Mouse (Mus musculus): Measurements from ENCODE around the gene Gzmm. TPM values are rescaled to one million over a fixed set of nuclear protein-coding genes. Genes with fewer than 3 reads are reported as not detected.
A peak's percentile ranks its signal among the peaks of the same experiment; 100 is the strongest.

Gzmm gene
- polyA plus RNA-seq (2014; fragmentation: Nextera tagmentation; extraction: Ambion mirVana), result 0.27 and 0.58 TPM in 2 replicates

DNA sequence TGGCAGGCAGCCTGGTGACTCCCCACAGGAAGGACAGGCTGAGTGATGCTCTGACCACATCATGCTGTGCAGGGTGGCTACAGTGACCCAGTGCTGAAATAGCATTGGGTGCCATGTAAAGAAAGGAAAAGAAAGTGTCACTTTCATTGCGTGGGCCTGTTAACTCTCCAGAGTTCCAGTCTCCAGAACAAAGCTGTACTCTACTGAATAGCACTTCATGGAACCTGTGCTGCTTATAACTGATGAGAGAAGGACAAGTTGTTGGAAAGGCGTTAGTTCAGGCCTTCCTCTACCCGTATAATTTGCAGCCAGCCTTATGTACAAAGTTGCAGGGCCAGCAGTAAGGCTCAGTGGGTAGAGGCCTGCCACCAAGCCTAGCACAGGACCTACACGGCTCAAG is at the start of gene Gzmm:
Gzmm (plus strand) TSS at position 301 of the 400 bp plus-strand sequence.
- WGBS, result 84% methylated on average over 4 of the region's 4 CpGs
- H3K36me3 ChIP-seq (ENCODE audit: control insufficient read depth, insufficient read depth, low read length), result peaks cover 31% of the 10 kb centered on the region
- H3K27me3 ChIP-seq (ENCODE audit: control insufficient read depth, insufficient read depth, low read length), result no peaks in the 10 kb centered on the region
- DNase-seq (ENCODE audit: low spot score, missing footprints) (no peak), ATAC-seq (ENCODE audit: low FRiP score) (no peak)
- H3K9ac ChIP-seq (ENCODE audit: low read length), result no peak within 1 kb of the TSS
- H3K27ac ChIP-seq (ENCODE audit: low read depth, low read length), result no peak within 1 kb of the TSS
- no peak within 1 kb of the TSS for H3K4me3 ChIP-seq (ENCODE audit: low read depth, low read length)
- no peaks in the 10 kb centered on the region; the same call in 1 of the 2 replicates for H3K9me3 ChIP-seq (ENCODE audit: control insufficient read depth, low read length)
- H3K4me2 ChIP-seq, result no peak within 1 kb of the TSS
- H3K4me1 ChIP-seq (ENCODE audit: control insufficient read depth, insufficient read depth, low read length), result peaks cover 4% of the 10 kb centered on the region

DNA sequence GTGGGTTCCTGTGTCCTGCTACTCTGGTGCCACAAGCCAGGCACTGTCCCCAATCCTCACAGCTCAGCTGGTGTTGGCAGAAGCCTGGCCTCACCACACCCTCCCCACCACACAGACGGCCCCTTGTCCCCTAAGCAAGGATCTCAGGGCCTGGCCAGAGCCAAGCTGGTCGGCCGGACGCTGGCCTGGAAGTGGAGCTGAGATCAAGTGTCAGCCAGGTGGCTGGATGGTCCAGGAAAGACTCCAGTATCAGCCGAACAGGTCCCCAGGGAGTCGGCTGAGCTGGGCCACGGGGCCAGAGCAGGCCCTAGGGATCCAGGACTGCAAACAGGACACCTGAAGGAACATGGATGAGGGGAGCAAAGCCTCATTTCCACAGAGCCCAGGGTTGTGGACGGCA is 43.1 kb upstream of the Gzmm start, which contains the start of gene Odf3l2:
Odf3l2 (minus strand) TSS at position 28 of the 400 bp plus-strand sequence.
- Histone ChIP-seq H3K4me2 (no peak within 1 kb of the TSS), H3K27ac (ENCODE audit: low read depth, low read length) (no peak within 1 kb of the TSS), H3K9ac (ENCODE audit: low read length) (no peak within 1 kb of the TSS), H3K36me3 (ENCODE audit: control insufficient read depth, insufficient read depth, low read length) (no peaks in the 10 kb centered on the region), H3K4me3 (ENCODE audit: low read depth, low read length) (no peak within 1 kb of the TSS), H3K27me3 (ENCODE audit: control insufficient read depth, insufficient read depth, low read length) (no peaks in the 10 kb centered on the region), H3K4me1 (ENCODE audit: control insufficient read depth, insufficient read depth, low read length) (no peaks in the 10 kb centered on the region), H3K9me3 (ENCODE audit: control insufficient read depth, low read length) (no peaks in the 10 kb centered on the region)
- no peak for DNase-seq (ENCODE audit: low spot score, missing footprints)
- 0 out of 2 replicates have a peak, but pooled peaks have one; percentile 28 for ATAC-seq (ENCODE audit: low FRiP score)
- 71% methylated on average over 8 of the region's 8 CpGs for WGBS

DNA sequence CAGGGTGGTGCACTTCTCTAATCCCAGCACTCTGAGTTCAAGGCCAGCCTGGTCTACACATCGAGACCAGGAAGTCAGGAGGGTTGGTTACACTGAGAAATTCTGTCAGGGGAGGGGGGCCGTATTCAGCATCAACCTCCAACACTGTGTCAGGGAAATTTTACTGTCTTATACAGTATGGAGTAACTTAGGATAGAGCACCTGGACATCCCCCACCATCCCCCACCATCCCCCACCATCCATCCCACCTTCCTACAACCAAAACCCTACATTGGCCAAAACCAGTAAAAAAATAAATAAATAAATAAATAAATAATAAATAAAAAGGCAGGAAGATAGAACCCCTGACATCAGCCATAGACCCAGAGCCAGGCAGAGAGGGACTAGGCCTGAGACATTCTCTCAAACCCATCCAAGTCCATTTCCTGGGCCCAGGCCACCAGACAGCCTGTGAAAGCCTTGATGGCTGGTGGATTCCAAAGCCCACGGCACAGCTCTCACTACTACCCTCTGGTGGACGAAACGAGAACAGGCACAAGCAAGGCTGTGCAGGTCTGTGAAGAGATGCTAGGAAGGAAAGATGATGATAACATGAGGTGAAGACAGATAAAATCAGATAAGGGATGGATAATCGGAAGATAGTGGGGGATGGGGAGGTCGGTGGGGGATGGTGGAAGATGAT is 39.6 kb upstream of the Gzmm start:
- no peak overlapping the region for H3K27ac ChIP-seq (ENCODE audit: low read depth, low read length)
- WGBS, result 31% methylated on average over 7 of the region's 7 CpGs

DNA sequence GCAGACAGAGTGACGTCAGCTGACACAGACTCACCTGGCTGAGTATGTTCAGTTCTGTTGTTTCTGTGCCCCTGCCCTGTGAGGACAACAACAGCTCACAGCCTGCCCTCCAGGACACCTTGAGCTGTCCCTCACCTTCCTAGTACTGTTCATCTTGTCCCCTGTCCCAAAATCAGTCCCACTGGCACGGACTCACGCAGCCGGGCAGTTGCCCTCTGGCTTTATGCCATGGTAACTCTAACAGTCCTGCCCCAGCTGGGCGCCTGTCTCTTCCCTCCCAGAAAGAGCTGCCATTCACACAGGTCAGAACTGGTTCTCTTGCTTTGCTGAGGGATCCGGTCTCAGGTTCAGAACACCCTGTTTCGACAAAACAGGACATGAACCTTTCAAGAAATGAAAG is 36.0 kb upstream of the Gzmm start:
- no peaks in the 10 kb centered on the region; the same call in 1 of the 2 replicates for H3K27me3 ChIP-seq (ENCODE audit: control insufficient read depth, insufficient read depth, low read length)
- H3K9ac ChIP-seq (ENCODE audit: low read length), result no peak overlapping the region
- H3K27ac ChIP-seq (ENCODE audit: low read depth, low read length), result no peak overlapping the region
- no peaks in the 10 kb centered on the region for H3K36me3 ChIP-seq (ENCODE audit: control insufficient read depth, insufficient read depth, low read length)
- WGBS, result 83% methylated on average over 7 of the region's 7 CpGs
- no peak overlapping the region for H3K4me2 ChIP-seq
- no peak overlapping the region for H3K4me3 ChIP-seq (ENCODE audit: low read depth, low read length)
- DNase-seq (ENCODE audit: low spot score, missing footprints), result no peak
- peaks cover 8% of the 10 kb centered on the region for H3K4me1 ChIP-seq (ENCODE audit: control insufficient read depth, insufficient read depth, low read length)
- ATAC-seq (ENCODE audit: low FRiP score), result no peak
- no peaks in the 10 kb centered on the region for H3K9me3 ChIP-seq (ENCODE audit: control insufficient read depth, low read length)

More for the DNA sequence above, 39.6 kb upstream of the Gzmm start:
- Histone ChIP-seq H3K9ac (ENCODE audit: low read length) (no peak overlapping the region), H3K9me3 (ENCODE audit: control insufficient read depth, low read length) (no peaks in the 10 kb centered on the region), H3K4me2 (no peak overlapping the region), H3K4me1 (ENCODE audit: control insufficient read depth, insufficient read depth, low read length) (peaks cover 2% of the 10 kb centered on the region; the same call in 1 of the 2 replicates), H3K36me3 (ENCODE audit: control insufficient read depth, insufficient read depth, low read length) (no peaks in the 10 kb centered on the region), H3K4me3 (ENCODE audit: low read depth, low read length) (no peak overlapping the region), H3K27me3 (ENCODE audit: control insufficient read depth, insufficient read depth, low read length) (no peaks in the 10 kb centered on the region; the same call in 1 of the 2 replicates)
- DNase-seq (ENCODE audit: low spot score, missing footprints) (peak; percentile 97), ATAC-seq (ENCODE audit: low FRiP score) (peak; percentile 73)

- Histone ChIP-seq H3K4me1 (ENCODE audit: control insufficient read depth, insufficient read depth, low read length) (peaks cover 8% of the 10 kb centered on the region), H3K4me2 (no peak overlapping the region), H3K27ac (ENCODE audit: low read depth, low read length) (no peak overlapping the region), H3K9ac (ENCODE audit: low read length) (no peak overlapping the region), H3K4me3 (ENCODE audit: low read depth, low read length) (no peak overlapping the region), H3K36me3 (ENCODE audit: control insufficient read depth, insufficient read depth, low read length) (no peaks in the 10 kb centered on the region), H3K9me3 (ENCODE audit: control insufficient read depth, low read length) (no peaks in the 10 kb centered on the region), H3K27me3 (ENCODE audit: control insufficient read depth, insufficient read depth, low read length) (no peaks in the 10 kb centered on the region; the same call in 1 of the 2 replicates)
- WGBS, result 9% methylated on average over 1 of the region's 1 CpGs
- ATAC-seq (ENCODE audit: low FRiP score) (peak; percentile 89), DNase-seq (ENCODE audit: low spot score, missing footprints) (peak; percentile 94)
Measured at GRCm38 (mm10) chr10:79654946-79655395, 33.8 kb upstream of the Gzmm start.

DNA sequence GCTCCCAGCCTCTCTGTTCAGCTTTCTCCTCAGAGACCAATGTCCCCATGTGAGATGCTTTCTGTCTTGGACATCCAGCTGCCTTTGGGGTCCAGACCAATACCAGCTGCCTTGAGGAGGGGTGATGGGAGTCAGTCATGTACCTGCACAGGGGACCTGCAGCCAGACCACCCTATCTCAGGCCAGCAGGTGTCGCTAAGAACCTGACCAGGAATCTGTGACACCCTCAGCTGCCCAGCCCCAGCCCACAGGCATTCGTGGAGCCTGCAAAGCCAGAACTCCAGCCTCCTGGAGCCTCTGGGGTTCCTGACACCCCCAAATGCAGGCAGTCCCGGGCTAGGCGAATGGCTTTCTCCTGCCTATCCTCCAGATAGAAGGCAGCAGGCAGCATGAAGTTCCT is 30.0 kb upstream of the Gzmm start:
- H3K4me3 ChIP-seq (ENCODE audit: low read depth, low read length), result no peak overlapping the region
- no peaks in the 10 kb centered on the region for H3K9me3 ChIP-seq (ENCODE audit: control insufficient read depth, low read length)
- H3K27me3 ChIP-seq (ENCODE audit: control insufficient read depth, insufficient read depth, low read length), result no peaks in the 10 kb centered on the region
- WGBS, result 20% methylated on average over 4 of the region's 4 CpGs
- H3K9ac ChIP-seq (ENCODE audit: low read length), result no peak overlapping the region
- no peak overlapping the region for H3K4me2 ChIP-seq
- no peak for ATAC-seq (ENCODE audit: low FRiP score)
- H3K4me1 ChIP-seq (ENCODE audit: control insufficient read depth, insufficient read depth, low read length), result peaks cover 8% of the 10 kb centered on the region
- no peak for DNase-seq (ENCODE audit: low spot score, missing footprints)
- no peaks in the 10 kb centered on the region for H3K36me3 ChIP-seq (ENCODE audit: control insufficient read depth, insufficient read depth, low read length)
- H3K27ac ChIP-seq (ENCODE audit: low read depth, low read length), result no peak overlapping the region

DNA sequence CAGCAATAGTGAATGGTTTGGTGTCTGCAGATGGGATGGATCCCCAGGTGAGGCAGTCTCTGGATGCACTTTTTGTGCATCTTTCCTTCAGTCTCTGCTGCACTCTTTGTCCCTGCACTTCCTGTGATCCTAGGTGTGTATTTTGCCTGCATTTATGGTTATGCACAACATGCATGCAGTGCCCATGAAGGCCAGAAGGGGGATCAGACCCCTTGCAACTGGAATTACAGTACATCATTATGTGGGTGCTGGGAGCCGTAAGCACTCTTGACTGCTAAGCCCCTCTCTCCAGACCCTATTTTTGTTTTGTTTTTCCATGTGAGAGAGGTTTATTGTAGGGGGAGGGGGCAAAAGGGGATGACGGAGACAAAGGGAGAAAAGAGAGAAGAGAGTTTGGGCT is 28.5 kb upstream of the Gzmm start:
- H3K9me3 ChIP-seq (ENCODE audit: control insufficient read depth, low read length), result no peaks in the 10 kb centered on the region
- 86% methylated on average over 2 of the region's 2 CpGs for WGBS
- no peak overlapping the region for H3K4me3 ChIP-seq (ENCODE audit: low read depth, low read length)
- DNase-seq (ENCODE audit: low spot score, missing footprints) (peak; percentile 79), ATAC-seq (ENCODE audit: low FRiP score) (no peak)
- no peak overlapping the region for H3K9ac ChIP-seq (ENCODE audit: low read length)
- no peaks in the 10 kb centered on the region for H3K27me3 ChIP-seq (ENCODE audit: control insufficient read depth, insufficient read depth, low read length)
- no peaks in the 10 kb centered on the region for H3K4me1 ChIP-seq (ENCODE audit: control insufficient read depth, insufficient read depth, low read length)
- no peaks in the 10 kb centered on the region for H3K36me3 ChIP-seq (ENCODE audit: control insufficient read depth, insufficient read depth, low read length)
- no peak overlapping the region for H3K4me2 ChIP-seq
- H3K27ac ChIP-seq (ENCODE audit: low read depth, low read length), result no peak overlapping the region

DNA sequence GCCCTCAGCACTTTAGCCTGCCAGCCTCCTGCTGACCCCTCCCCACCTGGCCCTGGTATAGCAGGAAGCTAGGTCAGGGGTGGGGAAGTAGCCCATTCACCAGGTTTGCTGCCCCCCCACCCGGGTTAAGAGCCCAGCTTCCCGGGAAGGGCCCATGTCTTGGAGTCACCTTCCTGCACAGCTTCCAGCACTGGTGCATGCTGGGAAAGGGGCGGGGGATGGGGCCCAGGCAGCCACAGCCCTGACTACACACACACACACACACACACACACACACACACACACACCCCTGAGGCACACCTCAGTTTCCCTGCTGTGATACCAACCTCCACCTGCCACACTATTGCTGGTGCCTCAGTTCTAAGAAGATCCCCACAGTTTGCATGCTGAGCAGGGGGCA is 27.0 kb upstream of the Gzmm start:
- WGBS, result 57% methylated on average over 3 of the region's 3 CpGs
- Histone ChIP-seq H3K36me3 (ENCODE audit: control insufficient read depth, insufficient read depth, low read length) (no peaks in the 10 kb centered on the region), H3K4me1 (ENCODE audit: control insufficient read depth, insufficient read depth, low read length) (no peaks in the 10 kb centered on the region), H3K27ac (ENCODE audit: low read depth, low read length) (no peak overlapping the region), H3K9ac (ENCODE audit: low read length) (no peak overlapping the region), H3K4me2 (no peak overlapping the region), H3K9me3 (ENCODE audit: control insufficient read depth, low read length) (no peaks in the 10 kb centered on the region), H3K4me3 (ENCODE audit: low read depth, low read length) (no peak overlapping the region), H3K27me3 (ENCODE audit: control insufficient read depth, insufficient read depth, low read length) (no peaks in the 10 kb centered on the region)
- DNase-seq (ENCODE audit: low spot score, missing footprints) (no peak), ATAC-seq (ENCODE audit: low FRiP score) (no peak)

DNA sequence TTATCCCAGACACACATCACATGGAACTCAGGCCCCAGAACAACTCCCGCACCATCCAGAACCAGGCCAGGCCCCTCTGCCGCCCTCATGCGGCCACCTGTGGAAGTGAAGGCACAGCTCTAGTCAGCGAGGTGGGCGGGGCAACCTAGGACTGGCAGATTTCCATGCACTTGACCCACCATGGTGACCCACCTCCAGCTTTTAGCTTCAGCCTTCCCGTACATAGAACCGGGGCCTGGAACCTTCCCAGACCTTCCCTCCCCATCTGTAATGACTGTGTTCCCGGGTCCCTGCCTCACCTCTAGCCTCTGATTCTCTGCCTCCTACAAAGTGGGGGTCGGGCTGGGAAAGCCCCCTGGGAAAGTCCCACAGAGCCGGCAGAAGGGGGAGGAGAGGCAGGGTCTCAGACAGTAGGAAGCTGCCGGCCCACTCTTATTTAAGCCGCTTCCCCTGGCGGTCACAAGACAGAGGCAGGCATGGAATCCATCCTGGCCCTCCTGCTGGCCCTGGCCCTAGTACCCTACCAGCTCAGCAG is 24.6 kb upstream of the Gzmm start, which contains the start of gene Madcam1:
Madcam1 (plus strand) TSS at position 429 of the 535 bp plus-strand sequence.
- 13% methylated on average over 13 of the region's 13 CpGs for WGBS

More for the DNA sequence above, 24.6 kb upstream of the Gzmm start, which contains the start of gene Madcam1:
- no peak within 1 kb of the TSS for H3K27ac ChIP-seq (ENCODE audit: low read depth, low read length)
- no peaks in the 10 kb centered on the region for H3K27me3 ChIP-seq (ENCODE audit: control insufficient read depth, insufficient read depth, low read length)
- ATAC-seq (ENCODE audit: low FRiP score), result peak; percentile 25
- no peak within 1 kb of the TSS for H3K4me3 ChIP-seq (ENCODE audit: low read depth, low read length)
- H3K9me3 ChIP-seq (ENCODE audit: control insufficient read depth, low read length), result no peaks in the 10 kb centered on the region
- peak; percentile 99 for DNase-seq (ENCODE audit: low spot score, missing footprints)
- no peak within 1 kb of the TSS for H3K9ac ChIP-seq (ENCODE audit: low read length)
- no peaks in the 10 kb centered on the region for H3K36me3 ChIP-seq (ENCODE audit: control insufficient read depth, insufficient read depth, low read length)
- peaks cover 5% of the 10 kb centered on the region; the same call in 1 of the 2 replicates for H3K4me1 ChIP-seq (ENCODE audit: control insufficient read depth, insufficient read depth, low read length)
- no peak within 1 kb of the TSS for H3K4me2 ChIP-seq
